Comparison of ENCODE assay signal across 8 mouse cellular contexts in genomic region chr11:96124052-96124914, GRCm38 (mm10). TPM values are rescaled to one million over a fixed set of nuclear protein-coding genes. Genes with fewer than 3 reads are reported as not detected.
DNase-seq lines count a peak whose midpoint lies in the region; ATAC-seq and TF ChIP-seq lines count a peak whose summit lies in the region.
"Had no signal": no experiment of that assay in that cellular context is flagged by ENCODE, and none has a peak within 500 bp of the region (broad histone marks: within the 10 kb centered on the region; RNA-seq: fewer than 3 reads in every experiment).

No protein-coding gene starts in this region.

- peak; percentile 66 for DNase-seq in MEL-GATA-1-ER (ENCODE audit: extremely low read depth, low read depth)
- peak; percentile 52 for DNase-seq in lung, embryonic 14.5 days
- peak; percentile 72 for DNase-seq in retina, postnatal 1 day
- DNase-seq in gastrocnemius, adult 18-20 months (ENCODE audit: low spot score): no peak

- TF ChIP-seq CTCF in E14TG2a.4 (conservative IDR thresholded peaks at IDR 0.05; ENCODE audit: low read length): no peak
- no peak for TF ChIP-seq CTCF in lung, embryonic 14.5 days (IDR thresholded peaks at IDR 0.05; ENCODE audit: low read depth)

- no peak overlapping the region for H3K27ac ChIP-seq in forebrain, embryonic 12.5 days
- H3K27ac ChIP-seq in intestine, embryonic 16.5 days (ENCODE audit: low read length): no peak overlapping the region
- H3K27ac ChIP-seq in lung, embryonic 14.5 days (ENCODE audit: low read depth): no peak overlapping the region

- peaks cover 13% of the 10 kb centered on the region; the same call in 1 of the 2 replicates for H3K27me3 ChIP-seq in E14TG2a.4 (ENCODE audit: insufficient read depth, low read length)
- peaks cover 59% of the 10 kb centered on the region for H3K27me3 ChIP-seq in forebrain, embryonic 12.5 days
- H3K27me3 ChIP-seq in intestine, embryonic 16.5 days (replicated peaks; ENCODE audit: control insufficient read depth, insufficient read depth, low read length): peaks cover 8% of the 10 kb centered on the region
- H3K27me3 ChIP-seq in lung, embryonic 14.5 days (ENCODE audit: insufficient read depth, low read length): peaks cover 39% of the 10 kb centered on the region

- H3K9me3 ChIP-seq in E14TG2a.4 (ENCODE audit: low read length): no peaks in the 10 kb centered on the region
- no peaks in the 10 kb centered on the region for H3K9me3 ChIP-seq in forebrain, embryonic 12.5 days
- H3K9me3 ChIP-seq in intestine, embryonic 16.5 days (ENCODE audit: control insufficient read depth, low read length): no peaks in the 10 kb centered on the region
- H3K9me3 ChIP-seq in lung, embryonic 14.5 days (ENCODE audit: low read depth, low read length): no peaks in the 10 kb centered on the region

- peak overlapping the region; percentile 30; the same call in 1 of the 2 replicates for H3K9ac ChIP-seq in forebrain, embryonic 12.5 days
- peak overlapping the region; percentile 49 for H3K9ac ChIP-seq in intestine, embryonic 16.5 days (ENCODE audit: low read depth, low read length)
- peak overlapping the region; percentile 39; the same call in 1 of the 2 replicates for H3K9ac ChIP-seq in lung, embryonic 14.5 days

- 2% methylated on average over 45 of the region's 45 CpGs for WGBS in forebrain, embryonic 12.5 days
- 2% methylated on average over 45 of the region's 45 CpGs for WGBS in intestine, embryonic 16.5 days
- WGBS in lung, embryonic 14.5 days: 1% methylated on average over 45 of the region's 45 CpGs

- H3K4me3 ChIP-seq in E14TG2a.4 (replicated peaks; ENCODE audit: low read length): peak overlapping the region; percentile 83
- H3K4me3 ChIP-seq in forebrain, embryonic 12.5 days (replicated peaks): peak overlapping the region; percentile 41
- H3K4me3 ChIP-seq in intestine, embryonic 16.5 days (ENCODE audit: low read length): peak overlapping the region; percentile 46
- peak overlapping the region; percentile 39 for H3K4me3 ChIP-seq in lung, embryonic 14.5 days (ENCODE audit: low read depth, low read length)

- H3K4me1 ChIP-seq in E14TG2a.4 (replicated peaks; ENCODE audit: low read depth, low read length): peaks cover 47% of the 10 kb centered on the region
- peaks cover 10% of the 10 kb centered on the region for H3K4me1 ChIP-seq in forebrain, embryonic 12.5 days
- H3K4me1 ChIP-seq in intestine, embryonic 16.5 days (ENCODE audit: control insufficient read depth, insufficient read depth, low read length): no peaks in the 10 kb centered on the region
- no peaks in the 10 kb centered on the region for H3K4me1 ChIP-seq in lung, embryonic 14.5 days (ENCODE audit: insufficient read depth)

- ATAC-seq in forebrain, embryonic 12.5 days (ENCODE audit: low FRiP score): no peak
- peak; percentile 78 for ATAC-seq in intestine, embryonic 16.5 days
- ATAC-seq in lung, embryonic 14.5 days (ENCODE audit: insufficient read depth): peak; percentile 35; the same call in 1 of the 2 replicates

- no peaks in the 10 kb centered on the region for H3K36me3 ChIP-seq in E14TG2a.4 (ENCODE audit: insufficient read depth, low read length)
- H3K36me3 ChIP-seq in forebrain, embryonic 12.5 days (replicated peaks): no peaks in the 10 kb centered on the region
- H3K36me3 ChIP-seq in intestine, embryonic 16.5 days (ENCODE audit: control insufficient read depth, insufficient read depth, low read length): no peaks in the 10 kb centered on the region
- no peaks in the 10 kb centered on the region for H3K36me3 ChIP-seq in lung, embryonic 14.5 days (ENCODE audit: insufficient read depth)

- H3K4me2 ChIP-seq in forebrain, embryonic 12.5 days: peak overlapping the region; percentile 71
- peak overlapping the region; percentile 85 for H3K4me2 ChIP-seq in intestine, embryonic 16.5 days (ENCODE audit: low read depth, low read length)
- H3K4me2 ChIP-seq in lung, embryonic 14.5 days: peak overlapping the region; percentile 75

RNA-seq across cellular contexts. Expression of gene Ttll6, which starts 9.3 kb away (rescaled TPM):
- 0.28 and 0.32 TPM in 2 replicates for polyA plus RNA-seq in forebrain, embryonic 12.5 days (2016; fragmentation: Nextera tagmentation; extraction: Ambion mirVana)
- 0.27 and 0.51 TPM in 2 replicates for polyA plus RNA-seq in intestine, embryonic 16.5 days (2015; fragmentation: Nextera tagmentation; extraction: Ambion mirVana)
- polyA plus RNA-seq in lung, embryonic 14.5 days (2014; fragmentation: Nextera tagmentation; extraction: Ambion mirVana): 0.09 TPM in 1 of 2 replicates, not detected in the other
- total RNA-seq in gastrocnemius, adult 18-20 months (2021): not detected

RNA-seq across cellular contexts. Expression of gene Calcoco2, which starts 12.5 kb away (rescaled TPM):
- not detected in 2 replicates for polyA plus RNA-seq in forebrain, embryonic 12.5 days (2016; fragmentation: Nextera tagmentation; extraction: Ambion mirVana)
- 0.10 TPM in 2 replicates for polyA plus RNA-seq in intestine, embryonic 16.5 days (2015; fragmentation: Nextera tagmentation; extraction: Ambion mirVana)
- not detected in 2 replicates for polyA plus RNA-seq in lung, embryonic 14.5 days (2014; fragmentation: Nextera tagmentation; extraction: Ambion mirVana)
- not detected for total RNA-seq in gastrocnemius, adult 18-20 months (2021)
- polyA plus RNA-seq: frontal cortex, adult 2 months had no signal

RNA-seq across cellular contexts. Expression of gene Atp5g1, which starts 48.8 kb away (rescaled TPM):
- 379 and 385 TPM in 2 replicates for polyA plus RNA-seq in forebrain, embryonic 12.5 days (2016; fragmentation: Nextera tagmentation; extraction: Ambion mirVana)
- polyA plus RNA-seq in intestine, embryonic 16.5 days (2015; fragmentation: Nextera tagmentation; extraction: Ambion mirVana): 1,152 and 1,154 TPM in 2 replicates
- polyA plus RNA-seq in lung, embryonic 14.5 days (2014; fragmentation: Nextera tagmentation; extraction: Ambion mirVana): 725 and 738 TPM in 2 replicates
- total RNA-seq in gastrocnemius, adult 18-20 months (2021): 1,000 to 10,000 TPM; 1,436 to 1,539 TPM

RNA-seq across cellular contexts. Expression of gene Ube2z, which starts 59.1 kb away (rescaled TPM):
- 30.4 and 33.8 TPM in 2 replicates for polyA plus RNA-seq in forebrain, embryonic 12.5 days (2016; fragmentation: Nextera tagmentation; extraction: Ambion mirVana)
- polyA plus RNA-seq in intestine, embryonic 16.5 days (2015; fragmentation: Nextera tagmentation; extraction: Ambion mirVana): 31.5 and 32.0 TPM in 2 replicates
- 37.8 and 43.2 TPM in 2 replicates for polyA plus RNA-seq in lung, embryonic 14.5 days (2014; fragmentation: Nextera tagmentation; extraction: Ambion mirVana)
- 10 to 100 TPM; 14.5 to 17.3 TPM for total RNA-seq in gastrocnemius, adult 18-20 months (2021)
